Mouse (Mus musculus) frontal cortex, adult (tissue): ENCODE data around the gene Ccdc160.

ENCODE experiments used
- ATAC-seq: cut with Nextera tagmentation; 2 replicates; pipeline ENCODE4 v1.9.2; 2017; ENCODE audit warnings: mild to moderate bottlenecking, moderate library complexity, mixed read lengths; ENCODE audit not compliant: low TSS enrichment

Ccdc160 gene

GRCm38 (mm10) chrX:52790980-52791593 lies at the start of gene Ccdc160:
Ccdc160 (plus strand) TSS chrX:52791200.
- peak; percentile 99 for ATAC-seq

GRCm38 (mm10) chrX:52743781-52744180 lies 47.2 kb upstream of the Ccdc160 start:
- no peak for ATAC-seq

- no peak for ATAC-seq
Measured at GRCm38 (mm10) chrX:52744201-52745051, 46.6 kb upstream of the Ccdc160 start.

GRCm38 (mm10) chrX:52745462-52745861 lies 45.5 kb upstream of the Ccdc160 start:
- ATAC-seq: no peak

GRCm38 (mm10) chrX:52745917-52746316 lies 45.1 kb upstream of the Ccdc160 start:
- ATAC-seq: no peak

GRCm38 (mm10) chrX:52746849-52747248 lies 44.2 kb upstream of the Ccdc160 start:
- no peak for ATAC-seq

- ATAC-seq: no peak
Measured at GRCm38 (mm10) chrX:52753491-52754085, 37.4 kb upstream of the Ccdc160 start.

GRCm38 (mm10) chrX:52757164-52757563 lies 33.8 kb upstream of the Ccdc160 start:
- no peak for ATAC-seq

- ATAC-seq: no peak
Measured at GRCm38 (mm10) chrX:52759232-52759631, 31.8 kb upstream of the Ccdc160 start.

GRCm38 (mm10) chrX:52760191-52760945 lies 30.6 kb upstream of the Ccdc160 start:
- ATAC-seq: no peak

- ATAC-seq: no peak
Measured at GRCm38 (mm10) chrX:52762221-52762620, 28.8 kb upstream of the Ccdc160 start.

- no peak for ATAC-seq
Measured at GRCm38 (mm10) chrX:52775973-52776372, 15.0 kb upstream of the Ccdc160 start.

- ATAC-seq: no peak
Measured at GRCm38 (mm10) chrX:52777671-52778070, 13.3 kb upstream of the Ccdc160 start.

GRCm38 (mm10) chrX:52783898-52784297 lies 7.1 kb upstream of the Ccdc160 start:
- no peak for ATAC-seq

GRCm38 (mm10) chrX:52791944-52792719 lies 1.1 kb downstream of the Ccdc160 start:
- ATAC-seq: no peak

- no peak for ATAC-seq
Measured at GRCm38 (mm10) chrX:52792861-52793260, 1.9 kb downstream of the Ccdc160 start.

- ATAC-seq: no peak
Measured at GRCm38 (mm10) chrX:52795816-52796215, 4.8 kb downstream of the Ccdc160 start.

- no peak for ATAC-seq
Measured at GRCm38 (mm10) chrX:52797031-52797625, 6.1 kb downstream of the Ccdc160 start.

GRCm38 (mm10) chrX:52798255-52798654 lies 7.3 kb downstream of the Ccdc160 start:
- no peak for ATAC-seq

- ATAC-seq: no peak
Measured at GRCm38 (mm10) chrX:52799566-52799965, 8.6 kb downstream of the Ccdc160 start.

- no peak for ATAC-seq
Measured at GRCm38 (mm10) chrX:52819338-52819737, 28.3 kb downstream of the Ccdc160 start.
